Mouse (Mus musculus): ENCODE data around the gene Slc10a7.

- no peak for TF ChIP-seq CTCF (IDR thresholded peaks at IDR 0.05; ENCODE audit: low read depth, low read length)
- TF ChIP-seq POLR2A (IDR thresholded peaks at IDR 0.05; ENCODE audit: borderline replicate concordance, low read depth, low read length) = no peak
Observed at GRCm38 (mm10) chr8:78678541-78679219, 169.5 kb downstream of the Slc10a7 start.
